Mouse (Mus musculus) forebrain, embryonic 14.5 days (tissue): ENCODE measurements at regions not wholly inside any gene's neighbourhood (a gene's known extent, or its start where the extent isn't known, plus 50 kb on each side); places are given as distances from the start of the nearest gene placed in this dataset.

Experiments used
- ATAC-seq: fragments of 200-750 bp; cut with Nextera tagmentation; 2 replicates; pipeline ENCODE4 v1.8.0; 2017; ENCODE audit warnings: mild to moderate bottlenecking, moderate library complexity
- DNase-seq: peaks from one replicate; pipeline ENCODE4 v3.0.0-alpha.2; 2015; ENCODE audit warnings: low spot score
- H3K27ac ChIP-seq: fragments of 300-500 bp; sonication (generic); 2 replicates; pipeline ENCODE4 v1.5.1; 2014; ENCODE audit warnings: low read depth, mild to moderate bottlenecking, control low read depth, low read length, moderate library complexity
- H3K27me3 ChIP-seq: fragments of 300-500 bp; sonication (generic); replicated peaks from 2 replicates; pipeline ENCODE4 v1.6.1; 2014; ENCODE audit warnings: low read length, control low read depth, mixed read lengths; ENCODE audit not compliant: control insufficient read depth, insufficient read depth
- H3K36me3 ChIP-seq: fragments of 300-500 bp; sonication (generic); 2 replicates; pipeline ENCODE4 v1.6.1; 2014; ENCODE audit warnings: low read length, control low read depth; ENCODE audit not compliant: control insufficient read depth, insufficient read depth
- H3K4me1 ChIP-seq: fragments of 300-500 bp; sonication (generic); 2 replicates; pipeline ENCODE4 v1.6.1; 2014; ENCODE audit warnings: antibody characterized with exemption, low read length, control low read depth; ENCODE audit not compliant: control insufficient read depth, insufficient read depth
- H3K4me2 ChIP-seq: fragments of 300-500 bp; sonication (generic); 2 replicates; pipeline ENCODE4 v1.6.1; 2014; ENCODE audit warnings: mild to moderate bottlenecking, control low read depth, low read length
- H3K4me3 ChIP-seq: fragments of 300-500 bp; sonication (generic); 2 replicates; pipeline ENCODE4 v1.5.1; 2014; ENCODE audit warnings: low read depth, low read length, control low read depth
- H3K9ac ChIP-seq: fragments of 300-500 bp; sonication (generic); 2 replicates; pipeline ENCODE4 v1.6.1; 2014; ENCODE audit warnings: mild to moderate bottlenecking, low read length, control low read depth, moderate library complexity
- H3K9me3 ChIP-seq: fragments of 300-500 bp; sonication (generic); replicated peaks from 2 replicates; pipeline ENCODE4 v1.6.1; 2016; ENCODE audit warnings: low read length, control low read depth, mixed read lengths; ENCODE audit not compliant: control insufficient read depth
- WGBS: fragments of 180-500 bp; shearing (Covaris S2); extraction: QIAGEN DNeasy Blood & Tissue Kit; methylation state at CpG from one replicate; pipeline ENCODE4 v1.1.7; 2014; 5-methylcytosine and 5-hydroxymethylcytosine counted together

GRCm38 (mm10) chr12:39526535-39527215, 511.1 kb downstream of the Arl4a start:
- ATAC-seq: peak; percentile 79
- H3K27ac ChIP-seq: no peak overlapping the region

GRCm38 (mm10) chr12:39515690-39516089, 522.1 kb downstream of the Arl4a start:
- Histone ChIP-seq H3K27ac (no peak overlapping the region), H3K4me1 (no peaks in the 10 kb centered on the region), H3K36me3 (no peaks in the 10 kb centered on the region), H3K9me3 (no peaks in the 10 kb centered on the region), H3K4me2 (no peak overlapping the region), H3K27me3 (no peaks in the 10 kb centered on the region), H3K4me3 (no peak overlapping the region), H3K9ac (no peak overlapping the region)
- WGBS: 83% methylated on average over 4 of the region's 4 CpGs
- no peak for DNase-seq
- ATAC-seq: no peak

More at GRCm38 (mm10) chr12:39526535-39527215, 511.1 kb downstream of the Arl4a start:
- Histone ChIP-seq H3K9ac (no peak overlapping the region), H3K4me1 (no peaks in the 10 kb centered on the region), H3K9me3 (no peaks in the 10 kb centered on the region), H3K4me3 (no peak overlapping the region), H3K27me3 (no peaks in the 10 kb centered on the region), H3K36me3 (no peaks in the 10 kb centered on the region), H3K4me2 (no peak overlapping the region)
- peak; percentile 49 for DNase-seq
- WGBS: 25% methylated on average over 6 of the region's 6 CpGs

- Histone ChIP-seq H3K9ac (no peak overlapping the region), H3K36me3 (no peaks in the 10 kb centered on the region), H3K27ac (no peak overlapping the region), H3K9me3 (no peaks in the 10 kb centered on the region), H3K27me3 (no peaks in the 10 kb centered on the region), H3K4me1 (no peaks in the 10 kb centered on the region), H3K4me3 (no peak overlapping the region), H3K4me2 (no peak overlapping the region)
- 79% methylated on average over 5 of the region's 5 CpGs for WGBS
- ATAC-seq (no peak), DNase-seq (no peak)
These were observed 527.0 kb downstream of the Arl4a start for GRCm38 (mm10) chr12:39510855-39511254.

GRCm38 (mm10) chr12:39510073-39510812, 527.6 kb downstream of the Arl4a start:
- Histone ChIP-seq H3K4me2 (peak overlapping the region; percentile 34), H3K4me3 (no peak overlapping the region), H3K9me3 (no peaks in the 10 kb centered on the region), H3K27me3 (no peaks in the 10 kb centered on the region), H3K27ac (no peak overlapping the region), H3K36me3 (no peaks in the 10 kb centered on the region), H3K4me1 (no peaks in the 10 kb centered on the region), H3K9ac (no peak overlapping the region)
- ATAC-seq: peak; percentile 96
- 12% methylated on average over 13 of the region's 13 CpGs for WGBS
- peak; percentile 94 for DNase-seq

DNA sequence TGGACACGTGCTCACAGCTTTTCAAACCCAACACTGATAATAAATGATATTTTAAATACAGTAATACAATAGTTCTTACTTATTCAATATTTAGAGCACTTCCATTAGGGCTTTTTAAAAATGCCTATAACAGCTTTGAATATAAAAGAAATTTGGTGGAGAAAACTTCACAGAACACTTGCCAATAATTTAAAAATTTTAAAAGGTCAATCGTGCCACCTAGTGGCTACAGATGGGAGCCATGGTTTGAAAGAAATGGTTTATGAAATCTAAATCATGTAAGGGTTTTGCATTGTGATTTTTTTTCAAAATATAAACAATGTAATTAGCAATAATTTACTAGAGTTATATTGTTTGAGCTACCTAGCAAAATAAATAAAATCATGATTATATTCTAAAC, 541.6 kb downstream of the Arl4a start:
- WGBS: 38% methylated on average over 2 of the region's 2 CpGs

DNA sequence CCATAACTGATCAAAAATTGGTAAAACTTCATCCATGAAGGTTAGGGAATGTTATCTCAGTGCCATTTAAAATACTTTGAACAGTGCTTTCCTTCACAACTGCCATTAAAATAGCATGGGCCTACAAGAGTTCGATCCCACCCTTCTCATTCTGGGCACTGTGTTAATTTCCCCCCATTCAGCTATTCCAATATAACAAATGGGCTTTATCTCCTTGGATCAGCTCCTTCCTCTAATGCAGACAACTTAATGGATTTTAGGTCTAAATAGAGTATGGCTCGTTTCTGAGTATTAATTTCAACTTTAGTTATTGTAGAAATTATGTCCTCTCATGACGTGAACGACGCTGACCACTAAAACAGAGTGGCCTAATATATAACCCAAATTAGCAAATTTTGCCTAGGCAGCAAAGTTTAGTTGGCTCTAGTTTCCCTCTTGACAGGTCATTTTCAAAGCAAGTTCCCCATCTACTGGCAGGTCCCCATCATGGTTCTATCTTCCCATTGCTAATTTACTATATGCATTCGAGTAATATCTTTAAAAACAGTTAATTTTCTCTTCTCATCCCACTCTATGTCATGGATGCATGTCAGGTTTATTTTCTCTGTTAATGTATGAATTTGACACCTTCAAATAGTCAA, 544.1 kb downstream of the Arl4a start:
- DNase-seq: peak; percentile 61
- WGBS: 70% methylated on average over 6 of the region's 6 CpGs
- peak; percentile 50; the same call in 1 of the 2 replicates for ATAC-seq

More for the DNA sequence above, 541.6 kb downstream of the Arl4a start:
- Histone ChIP-seq H3K27me3 (no peaks in the 10 kb centered on the region), H3K4me3 (no peak overlapping the region), H3K4me2 (no peak overlapping the region), H3K36me3 (no peaks in the 10 kb centered on the region), H3K27ac (no peak overlapping the region), H3K4me1 (no peaks in the 10 kb centered on the region), H3K9me3 (no peaks in the 10 kb centered on the region), H3K9ac (no peak overlapping the region)
- ATAC-seq: no peak
- peak; percentile 75 for DNase-seq

DNA sequence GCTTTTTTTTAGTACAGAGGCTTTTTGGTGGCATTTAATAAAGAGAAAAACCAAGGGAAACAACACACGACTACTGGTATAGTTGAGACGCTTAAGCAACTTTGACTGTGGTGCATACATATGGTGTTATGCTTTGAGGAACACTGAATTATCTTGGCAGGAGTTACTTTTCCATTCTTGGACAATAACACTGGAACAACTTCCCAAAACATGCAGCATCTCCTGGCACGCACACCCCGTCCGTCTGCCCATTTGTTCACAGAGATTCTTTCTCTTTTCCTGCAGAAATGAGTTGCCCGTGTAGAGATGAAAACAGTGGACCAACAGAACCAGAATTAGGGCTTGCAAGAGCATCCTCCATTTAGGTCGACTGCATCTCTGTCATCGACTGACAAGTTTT, 544.7 kb downstream of the Arl4a start:
- Histone ChIP-seq H3K27me3 (no peaks in the 10 kb centered on the region), H3K27ac (no peak overlapping the region), H3K9ac (no peak overlapping the region), H3K9me3 (no peaks in the 10 kb centered on the region), H3K36me3 (no peaks in the 10 kb centered on the region), H3K4me3 (no peak overlapping the region), H3K4me1 (no peaks in the 10 kb centered on the region), H3K4me2 (no peak overlapping the region)
- no peak for ATAC-seq
- WGBS: 76% methylated on average over 8 of the region's 8 CpGs
- DNase-seq: peak; percentile 15

More for the DNA sequence above, 544.1 kb downstream of the Arl4a start:
- no peak overlapping the region for H3K27ac ChIP-seq
- no peaks in the 10 kb centered on the region for H3K36me3 ChIP-seq
- no peaks in the 10 kb centered on the region for H3K9me3 ChIP-seq
- H3K27me3 ChIP-seq: no peaks in the 10 kb centered on the region
- no peak overlapping the region for H3K9ac ChIP-seq
- no peak overlapping the region for H3K4me2 ChIP-seq
- no peak overlapping the region for H3K4me3 ChIP-seq
- no peaks in the 10 kb centered on the region for H3K4me1 ChIP-seq

- no peaks in the 10 kb centered on the region for H3K4me1 ChIP-seq
- H3K27ac ChIP-seq: no peak overlapping the region
- H3K9me3 ChIP-seq: no peaks in the 10 kb centered on the region
- H3K27me3 ChIP-seq: no peaks in the 10 kb centered on the region
- ATAC-seq (no peak), DNase-seq (no peak)
- H3K36me3 ChIP-seq: no peaks in the 10 kb centered on the region
- no peak overlapping the region for H3K9ac ChIP-seq
- H3K4me2 ChIP-seq: no peak overlapping the region
- H3K4me3 ChIP-seq: no peak overlapping the region
These were observed 564.8 kb downstream of the Arl4a start for GRCm38 (mm10) chr12:39472984-39473383.
